Mouse (Mus musculus): Measurements from ENCODE around the gene Oprm1.

DNA sequence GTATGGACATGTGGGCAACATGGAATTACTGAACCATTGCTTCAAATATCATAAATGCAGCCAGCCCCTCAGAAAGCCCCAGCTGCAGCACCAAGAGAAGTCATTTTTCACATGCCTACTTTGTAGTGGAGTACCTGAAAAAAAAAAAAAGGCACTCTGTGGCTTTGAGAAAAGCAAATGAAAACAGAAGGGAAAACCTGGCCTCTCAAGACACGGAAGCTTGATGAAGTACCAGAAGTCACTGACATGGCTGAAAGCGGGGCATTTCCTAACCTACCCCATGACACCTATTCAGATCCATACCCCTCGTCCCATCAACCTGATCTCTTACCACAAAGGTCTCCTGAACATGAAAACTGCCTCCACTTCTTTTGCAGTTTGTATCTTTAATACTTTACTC lies 238.6 kb downstream of the Oprm1 start:
- no peak for TF ChIP-seq POLR2A (IDR thresholded peaks at IDR 0.05; ENCODE audit: borderline replicate concordance, extremely low read depth, insufficient read depth, insufficient read length, poor library complexity, severe bottlenecking)
- TF ChIP-seq CTCF (IDR thresholded peaks at IDR 0.05; ENCODE audit: borderline replicate concordance, extremely low read depth, insufficient read depth, insufficient read length) = no peak

Data from brain, embryonic 14.5 days (tissue).